Mouse (Mus musculus): ENCODE results near the gene Amigo1.
A peak's percentile ranks its signal among the peaks of the same experiment; 100 is the strongest.
"Not testable (repeated sequence)": the region's sequence is repeated elsewhere in the genome, so short reads cannot be mapped to it uniquely, and the experiment has no call there.

The Amigo1 gene

DNA sequence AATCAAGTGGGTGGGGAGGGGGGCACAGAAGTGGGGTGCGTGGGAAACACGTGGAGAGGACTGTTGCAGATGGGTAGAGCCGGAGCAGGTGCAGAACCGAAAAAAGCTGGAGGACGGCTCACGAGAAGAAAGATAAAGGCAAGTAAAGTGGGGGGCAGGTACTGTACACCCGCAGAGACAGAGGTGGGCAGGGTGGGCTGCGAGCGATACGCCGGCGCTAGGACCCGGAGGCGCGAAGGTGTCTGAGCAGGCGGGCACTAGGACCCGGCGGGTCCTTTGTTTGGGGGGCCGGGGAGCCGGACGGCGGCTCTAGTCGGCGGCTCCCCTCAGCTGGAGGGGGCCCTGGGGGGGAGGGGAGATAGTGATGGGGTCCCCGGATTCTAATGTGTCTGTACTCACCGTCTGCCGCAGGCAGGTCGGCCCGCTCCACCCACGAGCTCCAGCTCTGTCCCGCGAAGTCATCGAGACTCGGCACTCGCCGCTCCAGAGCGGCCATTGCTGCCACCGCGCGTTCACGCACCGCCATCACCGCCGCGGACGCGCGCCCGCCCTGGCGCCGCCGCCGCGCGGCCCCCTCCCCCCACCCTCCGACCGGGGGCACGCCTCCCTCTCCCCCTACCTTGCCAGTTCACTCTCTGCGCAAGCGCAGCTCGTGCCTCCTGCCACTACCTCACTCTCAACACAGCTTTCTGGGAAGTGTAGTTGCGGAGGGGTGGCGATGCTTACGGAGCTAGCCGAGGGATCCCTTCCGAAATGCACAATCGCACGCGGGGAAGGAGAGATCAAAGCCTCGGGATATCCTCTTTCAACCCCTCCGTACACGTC is 24.0 kb downstream of the Amigo1 start:
- peak; percentile 75 to 76 for DNase-seq (ENCODE audit: low spot score in 2 of 2)

DNA sequence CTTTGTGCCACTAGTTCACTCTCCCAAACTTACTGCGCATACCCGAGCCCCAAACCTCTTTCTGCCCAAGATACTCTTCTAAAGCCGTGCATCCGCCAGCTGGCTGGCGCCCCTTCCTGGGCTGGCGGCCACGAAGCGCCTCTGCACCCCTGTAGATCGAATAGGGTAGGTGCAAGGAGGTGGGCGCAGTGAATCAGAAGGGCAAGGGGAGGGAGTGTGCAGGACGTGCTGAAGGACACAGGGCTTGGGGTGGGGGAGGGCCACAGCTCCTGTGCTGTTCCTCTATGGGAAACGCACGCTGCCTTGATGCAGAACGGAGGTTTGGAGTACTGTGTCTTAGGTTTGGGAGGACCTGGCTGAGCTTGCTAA is 24.6 kb downstream of the Amigo1 start, which contains the start of gene Atxn7l2:
Atxn7l2 (minus strand) TSS at position 164 of the 369 bp plus-strand sequence.
- no peak for DNase-seq (ENCODE audit: low spot score in 2 of 2)

DNA sequence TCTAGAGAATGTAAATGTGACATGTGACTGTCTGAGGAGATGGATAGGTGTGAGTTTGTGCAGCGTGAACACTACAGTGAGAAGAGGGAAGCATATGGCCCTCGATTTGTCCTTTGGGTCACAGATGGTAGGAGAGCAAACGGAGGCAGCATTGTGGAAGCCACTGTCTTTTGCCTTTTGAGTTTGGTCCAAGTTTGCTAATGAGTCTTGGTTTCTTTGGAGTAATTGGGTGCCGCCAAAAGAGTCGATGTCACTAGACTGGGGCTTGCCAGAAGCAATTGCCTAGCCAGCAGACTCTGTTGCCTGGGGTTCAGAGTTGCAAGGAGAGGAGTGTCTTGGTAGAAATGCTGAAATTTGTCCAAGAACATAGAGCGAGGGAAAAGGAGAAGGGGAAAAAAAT is 25.7 kb downstream of the Amigo1 start:
- DNase-seq (ENCODE audit: low spot score in 2 of 2), result no peak

DNA sequence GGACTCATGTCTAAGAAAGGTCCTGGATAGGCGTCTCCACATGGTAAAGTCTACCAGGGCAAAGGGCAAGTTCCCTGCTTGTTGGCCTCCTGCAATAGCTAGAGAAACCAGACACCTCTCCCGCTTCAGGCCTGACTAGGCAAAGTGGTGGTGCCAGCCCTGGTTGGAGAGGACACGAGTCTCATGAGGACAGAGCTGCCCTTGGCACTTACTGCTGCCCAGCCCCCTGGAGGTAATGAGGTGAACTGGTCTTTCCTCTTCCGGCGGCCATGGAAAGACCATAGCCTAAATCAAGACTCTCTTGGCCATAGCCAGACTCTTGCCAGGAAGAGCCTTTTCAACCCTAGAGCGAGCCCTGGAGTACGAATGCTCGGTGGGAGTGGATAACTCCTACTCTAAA is 26.3 kb downstream of the Amigo1 start:
- DNase-seq (ENCODE audit: low spot score in 2 of 2), result no peak

DNA sequence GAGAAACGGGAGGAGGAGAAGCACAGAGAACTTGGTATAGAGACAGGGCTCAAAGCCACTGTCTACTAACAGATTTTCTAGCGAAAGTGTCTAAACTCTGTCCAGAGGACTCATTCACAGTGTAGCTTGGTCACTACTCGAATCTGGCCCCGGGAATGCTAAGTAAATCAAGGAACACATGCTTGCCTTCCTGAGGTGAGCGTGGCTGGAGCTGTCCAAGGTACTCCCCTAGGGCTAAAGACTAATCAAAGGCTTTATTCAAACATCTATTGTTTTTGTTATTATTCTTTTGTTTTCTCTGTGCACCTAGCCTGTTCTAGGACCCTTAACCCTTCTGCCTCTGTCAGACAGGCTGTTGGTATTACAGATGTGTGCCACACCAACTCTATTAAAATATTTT is 28.6 kb downstream of the Amigo1 start:
- DNase-seq (ENCODE audit: low spot score in 2 of 2), result no peak

DNA sequence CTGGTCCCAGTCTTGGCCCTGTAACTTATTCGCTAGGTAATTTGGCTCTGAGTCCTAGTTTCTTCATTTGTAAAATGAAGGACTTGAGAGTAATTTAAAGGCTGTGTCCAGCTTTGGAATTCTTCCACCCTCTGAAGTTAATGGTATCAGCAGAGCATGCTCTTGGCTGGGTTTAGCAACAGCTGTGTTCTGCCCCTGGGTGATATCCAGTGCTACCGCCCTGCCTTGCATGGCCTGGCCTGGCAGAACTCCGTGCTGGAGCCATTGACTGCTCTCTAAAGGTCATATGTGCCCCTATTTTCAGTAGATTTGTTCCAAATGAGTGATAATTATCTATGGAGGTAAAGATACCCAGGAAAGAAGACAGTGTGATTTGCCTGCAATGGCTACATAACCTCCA is 34.5 kb downstream of the Amigo1 start:
- no peak for DNase-seq (ENCODE audit: low spot score in 2 of 2)

DNA sequence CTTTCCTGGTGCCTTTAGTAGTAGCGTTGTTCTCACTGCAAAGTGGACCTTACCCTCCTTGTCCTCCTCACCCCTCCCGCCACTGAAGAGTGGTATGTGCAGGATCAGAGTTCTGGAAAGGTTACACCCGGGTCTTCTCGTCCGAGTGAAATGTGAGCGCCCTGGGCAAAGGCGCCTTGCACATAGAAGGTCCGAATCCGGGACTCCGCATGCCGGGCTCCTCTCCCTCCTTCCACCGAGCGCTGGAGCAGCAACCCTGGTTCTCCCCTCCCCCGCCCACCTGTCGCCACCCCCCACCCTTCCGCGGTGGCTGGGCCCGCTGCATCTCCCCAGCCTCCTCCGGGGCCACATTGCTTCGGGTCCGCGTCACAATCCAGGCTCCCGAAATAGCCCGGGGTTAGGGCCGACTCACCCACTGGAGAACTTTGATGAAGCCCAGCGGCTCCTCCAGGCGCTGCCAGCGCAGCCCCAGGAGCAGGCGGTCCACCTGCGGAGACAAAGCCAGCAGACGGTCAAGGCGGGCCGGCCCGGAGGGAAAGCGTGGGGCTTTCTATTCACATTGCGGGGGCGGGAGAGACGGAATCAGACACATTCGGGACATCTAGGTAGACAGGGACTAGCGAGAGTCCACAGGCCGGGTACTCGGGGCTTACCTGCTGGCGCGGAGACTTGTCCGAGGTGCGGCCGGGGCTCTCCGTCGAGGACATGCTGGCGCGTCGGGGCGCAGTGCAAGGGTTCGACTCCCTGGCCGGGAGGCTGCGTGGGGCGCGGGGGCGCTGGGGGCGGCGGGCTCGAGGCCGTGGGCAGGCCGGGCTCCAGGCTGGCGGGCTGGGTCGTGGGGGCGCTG is 39.8 kb downstream of the Amigo1 start:
- no peak for DNase-seq (ENCODE audit: low spot score in 2 of 2)

DNA sequence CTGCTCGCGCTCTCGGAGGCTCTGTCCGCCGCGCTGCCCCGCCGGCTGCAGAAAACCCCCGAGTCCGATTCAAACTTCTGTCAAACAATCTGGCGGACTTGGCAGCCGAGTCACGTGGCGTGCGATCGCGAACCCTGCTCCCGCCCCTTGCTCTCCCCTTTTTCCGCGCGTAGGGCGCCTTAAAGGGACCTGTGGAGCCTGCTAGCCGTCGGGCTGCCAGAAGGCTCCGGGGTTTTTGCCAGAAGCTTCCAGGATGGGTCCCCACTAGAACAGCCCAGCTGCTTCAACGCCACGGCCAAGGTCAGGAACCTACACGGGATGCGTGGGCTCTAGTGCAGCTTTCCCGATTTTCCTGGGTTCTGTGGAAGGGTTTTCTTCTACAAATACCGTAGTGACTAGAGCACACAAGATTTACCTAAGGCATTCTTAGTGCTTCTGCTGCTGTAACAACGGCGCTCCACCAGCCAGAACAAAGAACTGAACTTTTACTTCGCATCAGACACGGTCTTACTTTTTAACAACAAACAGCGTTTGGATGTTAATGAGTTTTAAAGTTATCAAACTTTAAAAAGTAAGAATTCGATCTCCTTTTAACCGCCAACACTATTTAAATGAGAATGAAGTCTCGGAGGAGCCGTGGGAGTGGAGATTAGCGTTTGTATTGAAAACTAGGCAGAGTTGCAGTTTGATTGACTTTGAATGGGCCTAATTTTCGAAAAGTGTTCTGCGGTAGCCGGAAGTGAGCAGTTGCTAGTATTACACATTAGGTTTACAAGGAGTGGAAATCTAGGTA is 40.6 kb downstream of the Amigo1 start, which contains the start of gene Sypl2:
Sypl2 (minus strand) TSS at position 91 of the 793 bp plus-strand sequence.
- no peak for DNase-seq (ENCODE audit: low spot score in 2 of 2)

DNA sequence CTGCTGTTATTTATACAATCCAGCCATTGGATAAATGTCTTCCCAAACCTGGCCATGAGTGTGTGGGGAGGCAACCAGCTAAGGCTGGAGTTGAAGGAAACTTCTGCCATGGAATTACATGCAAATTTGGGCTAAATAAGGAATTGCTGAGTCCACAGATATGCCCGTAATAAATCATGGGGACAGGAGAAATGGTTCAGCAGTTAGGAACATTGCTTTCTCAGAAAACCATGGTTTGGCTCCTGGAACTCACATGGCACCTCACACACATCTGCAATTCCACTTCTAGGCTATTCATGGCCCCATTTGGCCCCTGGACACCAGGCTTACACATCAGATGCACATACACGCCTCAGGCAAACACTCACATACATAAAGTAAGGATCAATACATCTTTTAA is 41.4 kb downstream of the Amigo1 start:
- no peak for DNase-seq (ENCODE audit: low spot score in 2 of 2)

DNA sequence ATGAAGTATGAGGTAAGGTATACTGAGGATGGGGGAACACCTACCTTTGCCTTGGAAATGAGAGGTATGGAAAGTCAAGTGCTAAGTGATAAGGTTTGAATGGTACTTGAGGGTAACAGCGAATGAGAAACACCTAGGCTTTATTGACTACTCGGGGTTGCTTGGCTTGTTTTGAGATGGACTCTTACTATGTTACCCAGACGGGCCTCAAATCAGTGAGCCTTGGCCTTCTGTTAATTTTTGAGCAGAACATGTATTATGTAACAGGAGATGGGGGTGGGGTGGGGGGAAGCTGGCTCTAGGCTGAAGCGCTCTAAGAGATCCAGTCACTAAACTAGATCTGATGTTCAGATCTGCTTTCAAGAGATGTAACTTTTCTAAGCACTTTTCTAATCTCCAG is 45.5 kb downstream of the Amigo1 start:
- DNase-seq (ENCODE audit: low spot score in 2 of 2), result no peak

DNA sequence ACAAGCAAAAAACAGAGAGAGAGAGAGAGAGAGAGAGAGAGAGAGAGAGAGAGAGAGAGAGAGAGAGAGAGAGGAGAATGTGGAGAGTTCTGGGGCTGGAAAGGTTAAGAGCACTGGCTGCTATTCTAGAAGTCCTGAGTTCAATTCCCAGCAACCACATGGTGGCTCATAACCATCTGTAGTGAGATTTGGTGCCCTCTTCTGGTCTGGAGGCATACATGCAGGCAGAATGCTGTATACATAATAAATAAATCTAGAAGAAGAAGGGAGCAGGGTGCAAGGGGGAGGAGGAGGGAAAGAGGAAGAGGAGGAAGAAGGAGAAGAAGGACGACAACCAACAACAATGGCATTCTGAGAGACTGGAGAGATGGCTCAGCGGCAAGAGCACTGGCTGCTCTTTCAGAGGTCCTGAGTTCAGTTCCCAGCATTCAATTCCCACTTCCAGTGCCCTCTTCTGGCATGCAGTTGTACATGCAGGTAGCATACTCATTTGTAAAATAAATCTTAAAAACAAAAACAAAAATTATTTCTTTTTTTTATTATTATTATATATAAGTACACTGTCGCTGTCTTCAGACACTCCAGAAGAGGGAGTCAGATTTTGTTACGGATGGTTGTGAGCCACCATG is 51.5 kb downstream of the Amigo1 start:
- DNase-seq (ENCODE audit: low spot score in 2 of 2), result not testable (repeated sequence)

DNA sequence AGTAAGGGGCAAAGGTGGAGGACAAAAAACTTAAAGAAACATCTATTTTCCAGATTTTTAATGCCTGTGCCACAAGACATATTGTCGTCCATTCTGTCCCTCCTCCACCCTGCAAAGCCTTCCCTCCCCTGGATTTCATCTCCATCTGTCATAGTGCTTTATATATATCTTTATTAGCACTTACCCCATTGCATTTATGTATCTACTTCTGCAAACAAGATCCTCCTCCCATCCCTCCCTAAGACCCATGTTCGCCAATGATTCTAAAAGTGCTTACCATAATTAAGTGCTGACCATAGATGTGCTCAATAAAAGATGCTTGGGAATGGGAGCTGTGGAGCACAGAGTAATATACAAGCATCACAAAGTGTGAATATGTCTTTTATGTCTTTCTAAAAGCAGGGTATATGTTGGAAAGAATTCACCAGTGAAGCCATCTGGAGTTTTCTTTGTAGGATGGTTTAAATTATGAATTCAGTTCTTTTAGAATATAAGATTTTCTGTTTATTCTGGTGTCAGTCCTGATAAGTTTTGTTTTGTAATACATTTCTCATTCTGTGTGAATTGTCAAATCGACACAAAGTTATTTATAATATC is 55.2 kb downstream of the Amigo1 start:
- DNase-seq (ENCODE audit: low spot score in 2 of 2), result no peak

Measured in spleen, postnatal 14 days (tissue).